Mouse (Mus musculus) forebrain, embryonic 15.5 days (tissue): ENCODE data around the gene Nmt1. TPM values are rescaled to one million over a fixed set of nuclear protein-coding genes. Genes with fewer than 3 reads are reported as not detected.

ENCODE experiments used
- ATAC-seq: fragments of 200-750 bp; cut with Nextera tagmentation; replicated peaks from 2 replicates; pipeline ENCODE4 v1.8.0; 2017; ENCODE audit warnings: mild to moderate bottlenecking, moderate TSS enrichment, moderate library complexity
- H3K27ac ChIP-seq: fragments of 300-500 bp; sonication (generic); replicated peaks from 2 replicates; pipeline ENCODE4 v1.5.1; 2015; ENCODE audit warnings: mild to moderate bottlenecking, inconsistent platforms
- H3K27me3 ChIP-seq: fragments of 300-500 bp; sonication (generic); 2 replicates; pipeline ENCODE4 v1.6.1; 2015; ENCODE audit warnings: inconsistent platforms
- H3K36me3 ChIP-seq: fragments of 300-500 bp; sonication (generic); 2 replicates; pipeline ENCODE4 v1.6.1; 2015; ENCODE audit warnings: mild to moderate bottlenecking, inconsistent platforms
- H3K4me1 ChIP-seq: fragments of 300-500 bp; sonication (generic); 2 replicates; pipeline ENCODE4 v1.6.1; 2015; ENCODE audit warnings: inconsistent platforms
- H3K4me2 ChIP-seq: fragments of 300-500 bp; sonication (generic); replicated peaks from 2 replicates; pipeline ENCODE4 v1.6.1; 2015; ENCODE audit warnings: mild to moderate bottlenecking, inconsistent platforms
- H3K4me3 ChIP-seq: fragments of 300-500 bp; sonication (generic); 2 replicates; pipeline ENCODE4 v1.5.1; 2015; ENCODE audit warnings: mild to moderate bottlenecking, inconsistent platforms
- H3K9ac ChIP-seq: fragments of 300-500 bp; sonication (generic); replicated peaks from 2 replicates; pipeline ENCODE4 v1.6.1; 2015; ENCODE audit warnings: mild to moderate bottlenecking, inconsistent platforms
- H3K9me3 ChIP-seq: fragments of 300-500 bp; sonication (generic); 2 replicates; pipeline ENCODE4 v1.6.1; 2016; ENCODE audit warnings: inconsistent platforms
- WGBS: fragments of 180-500 bp; shearing (Covaris S2); methylation state at CpG from one replicate; pipeline ENCODE4 v1.1.7; 2015; ENCODE audit warnings: mixed read lengths; 5-methylcytosine and 5-hydroxymethylcytosine counted together
- polyA plus RNA-seq: library from polyadenylated mRNA; unstranded; fragments of >200 nt; fragmentation: Nextera tagmentation; extraction: Ambion mirVana; gene quantifications from 2 replicates; pipeline ENCODE4 v1.2.1, GENCODE M21; 2015

Nmt1 gene
- polyA plus RNA-seq, 1 experiment from 2014 or later: 41.0 TPM

GRCm38 (mm10) chr11:103007001-103007340 is 21.0 kb upstream of the Nmt1 start:
- no peaks in the 10 kb centered on the region for H3K27me3 ChIP-seq
- no peak overlapping the region for H3K4me2 ChIP-seq
- H3K4me1 ChIP-seq: peaks cover 15% of the 10 kb centered on the region
- H3K9ac ChIP-seq: no peak overlapping the region
- ATAC-seq: no peak
- no peak overlapping the region for H3K27ac ChIP-seq
- WGBS: 82% methylated on average over 6 of the region's 6 CpGs
- no peak overlapping the region for H3K4me3 ChIP-seq
- H3K9me3 ChIP-seq: no peaks in the 10 kb centered on the region
- no peaks in the 10 kb centered on the region for H3K36me3 ChIP-seq

- ATAC-seq: no peak
- 84% methylated on average over 7 of the region's 7 CpGs for WGBS
- H3K9me3 ChIP-seq: no peaks in the 10 kb centered on the region
- H3K4me2 ChIP-seq: no peak overlapping the region
- H3K36me3 ChIP-seq: no peaks in the 10 kb centered on the region
- H3K27me3 ChIP-seq: no peaks in the 10 kb centered on the region
- no peak overlapping the region for H3K27ac ChIP-seq
- H3K4me1 ChIP-seq: peaks cover 6% of the 10 kb centered on the region; the same call in 1 of the 2 replicates
- no peak overlapping the region for H3K9ac ChIP-seq
- H3K4me3 ChIP-seq: no peak overlapping the region
Observed at GRCm38 (mm10) chr11:103008558-103008957, 19.4 kb upstream of the Nmt1 start.

- Histone ChIP-seq H3K27ac (no peak overlapping the region), H3K4me1 (peaks cover 6% of the 10 kb centered on the region; the same call in 1 of the 2 replicates), H3K9me3 (no peaks in the 10 kb centered on the region), H3K36me3 (no peaks in the 10 kb centered on the region), H3K27me3 (no peaks in the 10 kb centered on the region), H3K4me3 (no peak overlapping the region), H3K9ac (no peak overlapping the region), H3K4me2 (no peak overlapping the region)
- 85% methylated on average over 8 of the region's 8 CpGs for WGBS
- ATAC-seq: no peak
Observed at GRCm38 (mm10) chr11:103009208-103009607, 18.8 kb upstream of the Nmt1 start.

DNA sequence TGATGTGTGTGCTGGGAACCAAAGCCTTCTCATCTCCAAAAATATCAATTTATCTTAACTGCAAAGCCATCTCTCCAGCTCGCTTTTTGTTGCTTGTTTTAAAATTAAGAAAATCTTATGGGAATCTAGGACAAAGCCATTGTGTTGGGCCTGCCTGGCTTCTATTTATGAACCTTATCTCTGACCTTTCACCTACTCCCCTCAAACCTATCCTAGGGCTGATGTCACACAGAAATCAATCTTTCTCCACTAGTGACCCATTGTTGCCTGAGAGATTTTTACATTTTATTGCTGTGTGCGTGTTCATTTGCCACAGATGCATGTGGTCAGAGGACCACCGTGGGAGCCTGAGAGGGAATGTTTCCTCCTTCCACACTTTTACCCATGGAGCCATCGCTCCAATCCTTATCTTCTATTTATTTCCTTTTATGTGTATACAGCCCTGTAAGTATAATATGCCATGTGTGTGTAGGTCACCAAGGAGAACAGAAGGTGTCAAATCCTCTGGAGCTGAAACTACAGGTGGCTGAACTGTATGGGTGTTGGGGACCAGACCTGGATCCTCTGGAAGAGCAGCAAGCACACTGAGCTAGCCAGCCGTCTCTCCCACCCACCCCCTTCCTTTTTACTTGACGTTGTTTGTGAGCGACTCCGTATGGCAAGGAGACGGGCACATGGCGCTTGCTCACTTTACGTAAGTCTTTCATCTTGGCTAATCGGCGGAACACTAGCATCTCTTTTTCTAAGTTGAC is 17.4 kb upstream of the Nmt1 start:
- WGBS: 91% methylated on average over 13 of the region's 13 CpGs
- Histone ChIP-seq H3K9ac (no peak overlapping the region), H3K36me3 (no peaks in the 10 kb centered on the region), H3K27ac (no peak overlapping the region), H3K9me3 (no peaks in the 10 kb centered on the region), H3K4me2 (no peak overlapping the region), H3K4me3 (no peak overlapping the region), H3K4me1 (peaks cover 17% of the 10 kb centered on the region), H3K27me3 (no peaks in the 10 kb centered on the region)
- ATAC-seq: no peak

- Histone ChIP-seq H3K27ac (no peak overlapping the region), H3K4me1 (peaks cover 22% of the 10 kb centered on the region), H3K4me3 (no peak overlapping the region), H3K4me2 (no peak overlapping the region), H3K36me3 (no peaks in the 10 kb centered on the region), H3K27me3 (no peaks in the 10 kb centered on the region), H3K9me3 (no peaks in the 10 kb centered on the region), H3K9ac (no peak overlapping the region)
- WGBS: 95% methylated on average over 2 of the region's 2 CpGs
- ATAC-seq: no peak
Observed at GRCm38 (mm10) chr11:103011206-103011497, 16.8 kb upstream of the Nmt1 start.

GRCm38 (mm10) chr11:103015881-103016825 is 11.8 kb upstream of the Nmt1 start:
- Histone ChIP-seq H3K4me2 (peak overlapping the region; percentile 64), H3K27ac (peak overlapping the region; percentile 90), H3K4me3 (peak overlapping the region; percentile 55), H3K27me3 (no peaks in the 10 kb centered on the region), H3K36me3 (no peaks in the 10 kb centered on the region), H3K9ac (peak overlapping the region; percentile 72), H3K9me3 (no peaks in the 10 kb centered on the region), H3K4me1 (peaks cover 17% of the 10 kb centered on the region)
- 45% methylated on average over 27 of the region's 27 CpGs for WGBS
- no peak for ATAC-seq

DNA sequence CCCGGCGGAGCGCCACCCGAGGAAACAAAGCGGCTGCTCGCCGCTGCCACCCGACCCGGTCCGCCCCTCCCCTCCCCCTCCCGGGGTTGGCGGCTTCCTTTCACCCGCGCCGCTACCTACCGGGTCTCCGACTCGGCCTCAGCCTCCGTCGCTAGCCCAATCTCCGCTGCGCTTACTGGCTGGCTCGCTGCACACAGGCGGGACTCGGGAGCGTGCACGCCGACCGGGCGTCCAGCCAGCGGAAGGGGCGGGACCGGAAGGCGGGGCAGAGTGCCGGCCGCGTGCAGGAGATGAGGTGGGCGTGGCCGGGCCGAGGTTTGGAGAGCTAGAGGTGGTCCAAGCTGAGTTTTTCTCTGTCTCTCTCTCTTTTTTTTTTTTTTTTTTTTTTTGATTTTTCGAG is 11.1 kb upstream of the Nmt1 start:
- peak overlapping the region; percentile 64 for H3K4me2 ChIP-seq
- peaks cover 17% of the 10 kb centered on the region for H3K4me1 ChIP-seq
- no peaks in the 10 kb centered on the region for H3K9me3 ChIP-seq
- H3K27ac ChIP-seq: peak overlapping the region; percentile 90
- no peaks in the 10 kb centered on the region for H3K27me3 ChIP-seq
- WGBS: under 1% methylated on average over 40 of the region's 41 CpGs
- no peaks in the 10 kb centered on the region for H3K36me3 ChIP-seq
- peak overlapping the region; percentile 55 for H3K4me3 ChIP-seq
- H3K9ac ChIP-seq: peak overlapping the region; percentile 72
- ATAC-seq: peak; percentile 98

DNA sequence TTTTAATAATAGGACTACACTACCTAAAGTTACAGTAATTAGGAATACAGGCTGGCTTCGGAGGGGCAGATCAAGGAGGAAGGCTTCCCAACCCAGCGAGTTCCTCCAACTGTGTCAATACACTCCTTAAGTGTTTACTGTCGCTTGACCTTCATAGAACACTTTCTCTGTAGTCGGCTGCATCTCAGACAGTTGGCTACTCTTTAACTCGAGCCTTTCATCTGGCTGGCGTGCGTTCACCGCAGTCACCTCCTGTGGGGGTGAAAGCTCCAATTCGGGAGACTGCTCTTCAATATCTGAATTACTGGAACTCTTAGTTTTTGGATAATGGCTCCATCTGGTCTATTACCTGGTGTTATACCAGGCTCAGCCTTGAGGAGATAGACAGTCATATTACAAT is 10.3 kb upstream of the Nmt1 start:
- Histone ChIP-seq H3K4me1 (peaks cover 17% of the 10 kb centered on the region), H3K36me3 (no peaks in the 10 kb centered on the region), H3K27me3 (no peaks in the 10 kb centered on the region), H3K4me3 (no peak overlapping the region), H3K9me3 (no peaks in the 10 kb centered on the region), H3K4me2 (no peak overlapping the region), H3K27ac (no peak overlapping the region), H3K9ac (no peak overlapping the region)
- 78% methylated on average over 9 of the region's 9 CpGs for WGBS
- ATAC-seq: 0 out of 2 replicates have a peak, but pooled peaks have one; percentile 21

- Histone ChIP-seq H3K27me3 (no peaks in the 10 kb centered on the region), H3K27ac (no peak overlapping the region), H3K4me2 (no peak overlapping the region), H3K4me3 (no peak overlapping the region), H3K9ac (no peak overlapping the region), H3K36me3 (no peaks in the 10 kb centered on the region), H3K4me1 (peaks cover 17% of the 10 kb centered on the region), H3K9me3 (no peaks in the 10 kb centered on the region)
- WGBS: 83% methylated on average over 6 of the region's 6 CpGs
- ATAC-seq: no peak
Observed at GRCm38 (mm10) chr11:103018860-103019259, 9.1 kb upstream of the Nmt1 start.

- 90% methylated on average over 7 of the region's 7 CpGs for WGBS
- Histone ChIP-seq H3K4me1 (peaks cover 17% of the 10 kb centered on the region), H3K9ac (no peak overlapping the region), H3K36me3 (no peaks in the 10 kb centered on the region), H3K9me3 (no peaks in the 10 kb centered on the region), H3K27ac (no peak overlapping the region), H3K27me3 (no peaks in the 10 kb centered on the region), H3K4me3 (no peak overlapping the region), H3K4me2 (no peak overlapping the region)
- ATAC-seq: no peak
Observed at GRCm38 (mm10) chr11:103019325-103019724, 8.7 kb upstream of the Nmt1 start.

- Histone ChIP-seq H3K4me3 (no peak overlapping the region), H3K9me3 (no peaks in the 10 kb centered on the region), H3K4me2 (no peak overlapping the region), H3K36me3 (peaks cover 2% of the 10 kb centered on the region; the same call in 1 of the 2 replicates), H3K4me1 (peaks cover 4% of the 10 kb centered on the region), H3K27ac (no peak overlapping the region), H3K27me3 (no peaks in the 10 kb centered on the region), H3K9ac (no peak overlapping the region)
- ATAC-seq: no peak
- WGBS: 72% methylated on average over 3 of the region's 3 CpGs
Observed at GRCm38 (mm10) chr11:103020713-103021335, 7.2 kb upstream of the Nmt1 start.

DNA sequence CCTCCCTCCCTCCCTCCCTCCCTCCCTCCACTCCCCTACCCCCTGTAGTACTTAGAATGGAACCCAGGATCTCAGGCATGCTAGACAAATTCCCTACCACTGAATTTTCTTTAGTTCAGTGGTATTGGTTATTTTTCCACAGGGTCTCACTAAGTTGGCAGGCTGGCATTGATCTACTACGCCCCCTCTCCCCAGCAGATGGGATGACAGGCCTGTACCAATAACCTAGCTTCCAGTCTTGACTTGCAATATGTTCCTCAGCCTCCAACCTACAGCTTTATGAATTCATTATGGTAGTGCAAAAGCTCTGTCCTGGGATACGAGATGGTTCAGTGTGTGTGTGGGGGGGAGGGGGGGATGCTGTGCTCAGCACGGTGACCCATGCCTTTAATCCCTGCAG is 4.0 kb upstream of the Nmt1 start:
- Histone ChIP-seq H3K36me3 (peaks cover 2% of the 10 kb centered on the region; the same call in 1 of the 2 replicates), H3K4me2 (no peak overlapping the region), H3K4me1 (peaks cover 10% of the 10 kb centered on the region), H3K9ac (no peak overlapping the region), H3K4me3 (no peak overlapping the region), H3K27me3 (no peaks in the 10 kb centered on the region), H3K9me3 (no peaks in the 10 kb centered on the region), H3K27ac (no peak overlapping the region)
- 92% methylated on average over 3 of the region's 3 CpGs for WGBS
- no peak for ATAC-seq
